Mouse (Mus musculus): ENCODE measurements around the gene Uba3.

The Uba3 gene

DNA sequence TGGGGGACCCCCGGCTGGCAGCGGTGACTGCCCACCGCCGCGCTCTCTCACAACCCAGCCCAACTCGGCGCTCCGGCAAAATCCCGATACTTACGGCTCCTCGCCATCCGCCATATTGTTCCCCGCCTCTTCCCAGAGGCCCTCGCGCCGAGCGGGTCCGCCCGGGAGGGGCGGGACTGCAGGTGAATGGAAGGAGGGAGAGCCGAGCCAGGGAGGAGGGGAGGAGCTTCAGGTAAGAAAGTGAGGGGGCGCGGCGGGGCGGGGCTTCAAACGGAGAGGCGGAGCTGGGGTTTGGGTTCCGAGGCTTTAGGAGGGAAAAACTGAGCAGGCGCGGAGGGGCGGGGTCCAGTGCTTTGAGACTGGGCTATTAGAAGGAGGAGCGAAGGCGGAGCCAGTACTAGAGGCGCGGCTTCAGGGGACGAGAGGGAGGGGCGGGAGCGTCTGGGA is at the start of gene Uba3:
Gene Uba3, minus strand, starts transcription at position 209 of the 447 bp plus-strand sequence.
- Histone ChIP-seq H3K36me3 (ENCODE audit: insufficient read depth, low read length) (peaks cover 19% of the 10 kb centered on the region), H3K4me3 (replicated peaks; ENCODE audit: low read length) (peak within 1 kb of the TSS; percentile 98), H3K4me1 (replicated peaks; ENCODE audit: low read depth, low read length) (peaks cover 82% of the 10 kb centered on the region), H3K27me3 (ENCODE audit: insufficient read depth, low read length) (no peaks in the 10 kb centered on the region), H3K9me3 (ENCODE audit: low read length) (no peaks in the 10 kb centered on the region)
- TF ChIP-seq NANOG (IDR thresholded peaks at IDR 0.05; ENCODE audit: borderline replicate concordance, low read length), result no peak
- TF ChIP-seq POU5F1 (IDR thresholded peaks at IDR 0.05; ENCODE audit: borderline replicate concordance, low read length), result no peak
- no peak for TF ChIP-seq CTCF (conservative IDR thresholded peaks at IDR 0.05; ENCODE audit: low read length)

DNA sequence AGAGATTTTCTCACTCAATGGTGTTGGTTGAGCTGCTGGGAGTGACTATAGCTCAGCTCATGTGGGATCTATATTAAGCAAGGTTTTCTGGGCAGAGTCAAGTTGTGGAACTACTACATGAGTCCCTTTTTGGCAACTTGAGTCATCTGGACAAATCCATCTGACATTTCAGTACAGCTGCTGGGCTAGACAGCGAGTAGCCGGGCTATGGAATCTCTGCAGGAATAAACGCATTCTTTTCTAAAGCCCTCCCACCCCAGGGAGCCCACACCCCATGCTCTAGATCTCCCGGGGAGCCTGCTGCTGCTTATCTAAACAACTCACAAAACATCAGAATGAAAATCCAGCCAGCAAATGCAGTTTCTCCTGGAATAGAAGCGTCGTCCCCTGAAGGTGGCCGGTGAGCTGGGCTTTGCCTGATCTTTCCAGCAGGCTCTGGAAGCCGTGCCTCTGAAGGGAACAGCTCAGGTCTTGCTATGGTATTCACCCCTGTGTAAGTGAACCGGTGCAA is 47.3 kb upstream of the Uba3 start, which contains the start of gene Lmod3:
Gene Lmod3, minus strand, starts transcription at position 49 of the 511 bp plus-strand sequence.
- H3K36me3 ChIP-seq (ENCODE audit: insufficient read depth, low read length), result no peaks in the 10 kb centered on the region
- peaks cover 13% of the 10 kb centered on the region for H3K4me1 ChIP-seq (replicated peaks; ENCODE audit: low read depth, low read length)
- TF ChIP-seq NANOG (IDR thresholded peaks at IDR 0.05; ENCODE audit: borderline replicate concordance, low read length) (no peak), CTCF (conservative IDR thresholded peaks at IDR 0.05; ENCODE audit: low read length) (no peak)
- H3K9me3 ChIP-seq (ENCODE audit: low read length), result no peaks in the 10 kb centered on the region
- no peaks in the 10 kb centered on the region for H3K27me3 ChIP-seq (ENCODE audit: insufficient read depth, low read length)
- no peak within 1 kb of the TSS for H3K4me3 ChIP-seq (replicated peaks; ENCODE audit: low read length)

DNA sequence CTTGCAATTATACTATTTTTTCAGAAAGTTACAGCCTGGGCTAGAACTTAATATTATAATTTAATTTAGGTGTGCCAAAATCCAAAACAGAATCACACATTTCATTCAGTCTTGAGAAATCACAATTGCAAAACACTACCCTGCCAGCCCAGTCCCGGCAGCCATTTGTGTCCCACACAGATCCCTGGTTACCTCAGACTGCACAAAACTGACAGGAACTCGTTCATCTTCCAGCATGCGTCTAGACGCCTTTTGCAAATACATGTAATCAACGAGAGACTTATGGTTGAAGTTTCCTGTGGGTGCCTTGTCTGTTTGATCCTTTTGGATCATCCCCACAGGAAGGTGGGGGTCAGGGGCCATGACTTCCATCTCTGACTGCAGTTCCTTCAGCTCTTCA is 46.6 kb upstream of the Uba3 start:
- no peaks in the 10 kb centered on the region for H3K9me3 ChIP-seq (ENCODE audit: low read length)

DNA sequence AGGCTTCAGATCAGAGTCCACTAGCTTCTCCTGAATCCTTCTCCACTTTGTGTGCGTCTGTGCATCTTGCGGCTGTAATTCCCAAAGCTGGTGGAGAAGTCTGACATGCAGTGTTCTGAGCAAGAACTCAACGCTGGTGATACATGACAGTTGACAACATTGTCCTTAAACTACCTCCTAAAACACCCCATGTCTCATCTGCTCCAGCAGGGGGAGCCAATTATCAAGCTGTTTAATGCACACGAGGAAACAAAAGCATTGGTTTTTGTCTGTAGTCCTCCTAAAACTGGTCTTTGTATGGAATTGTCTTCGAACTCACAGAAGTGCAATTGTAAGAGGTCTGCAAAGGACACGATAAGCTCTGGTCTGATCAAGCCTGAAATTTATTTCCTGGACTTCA is 45.5 kb upstream of the Uba3 start:
- no peaks in the 10 kb centered on the region for H3K36me3 ChIP-seq (ENCODE audit: insufficient read depth, low read length)
- H3K9me3 ChIP-seq (ENCODE audit: low read length), result no peaks in the 10 kb centered on the region
- no peak overlapping the region for H3K4me3 ChIP-seq (replicated peaks; ENCODE audit: low read length)
- TF ChIP-seq CTCF (conservative IDR thresholded peaks at IDR 0.05; ENCODE audit: low read length) (peak; percentile 88), NANOG (IDR thresholded peaks at IDR 0.05; ENCODE audit: borderline replicate concordance, low read length) (no peak), POU5F1 (IDR thresholded peaks at IDR 0.05; ENCODE audit: borderline replicate concordance, low read length) (no peak)
- H3K27me3 ChIP-seq (ENCODE audit: insufficient read depth, low read length), result peaks cover 12% of the 10 kb centered on the region
- H3K4me1 ChIP-seq (replicated peaks; ENCODE audit: low read depth, low read length), result peaks cover 20% of the 10 kb centered on the region

More for the DNA sequence above, 46.6 kb upstream of the Uba3 start:
- TF ChIP-seq CTCF (conservative IDR thresholded peaks at IDR 0.05; ENCODE audit: low read length) (no peak), NANOG (IDR thresholded peaks at IDR 0.05; ENCODE audit: borderline replicate concordance, low read length) (no peak), POU5F1 (IDR thresholded peaks at IDR 0.05; ENCODE audit: borderline replicate concordance, low read length) (no peak)
- H3K4me3 ChIP-seq (replicated peaks; ENCODE audit: low read length), result no peak overlapping the region
- peaks cover 19% of the 10 kb centered on the region for H3K4me1 ChIP-seq (replicated peaks; ENCODE audit: low read depth, low read length)
- H3K27me3 ChIP-seq (ENCODE audit: insufficient read depth, low read length), result peaks cover 5% of the 10 kb centered on the region
- H3K36me3 ChIP-seq (ENCODE audit: insufficient read depth, low read length), result no peaks in the 10 kb centered on the region

DNA sequence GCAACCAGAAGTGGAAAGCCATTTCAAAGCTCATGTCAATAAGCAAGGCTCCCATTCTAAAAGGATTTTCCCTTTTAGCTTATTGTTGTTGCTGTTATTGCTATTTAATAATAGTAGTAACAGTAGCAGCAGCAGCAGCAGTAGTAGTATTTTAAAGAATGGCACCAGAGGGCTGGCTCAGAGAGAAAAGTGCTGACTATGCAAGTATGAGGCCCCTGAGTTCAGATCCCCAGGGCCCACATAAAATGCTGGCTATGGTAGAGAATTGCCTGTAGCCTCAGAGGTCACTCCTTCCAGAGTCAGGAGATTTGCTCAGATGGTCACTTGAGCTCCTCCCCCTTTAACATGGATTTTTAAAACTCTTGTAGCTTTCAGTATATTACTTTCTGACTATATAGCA is 39.8 kb upstream of the Uba3 start:
- Histone ChIP-seq H3K4me3 (replicated peaks; ENCODE audit: low read length) (no peak overlapping the region), H3K36me3 (ENCODE audit: insufficient read depth, low read length) (no peaks in the 10 kb centered on the region), H3K27me3 (ENCODE audit: insufficient read depth, low read length) (peaks cover 12% of the 10 kb centered on the region), H3K4me1 (replicated peaks; ENCODE audit: low read depth, low read length) (peaks cover 8% of the 10 kb centered on the region), H3K9me3 (ENCODE audit: low read length) (no peaks in the 10 kb centered on the region)
- TF ChIP-seq NANOG (IDR thresholded peaks at IDR 0.05; ENCODE audit: borderline replicate concordance, low read length), result no peak
- TF ChIP-seq CTCF (conservative IDR thresholded peaks at IDR 0.05; ENCODE audit: low read length), result no peak
- TF ChIP-seq POU5F1 (IDR thresholded peaks at IDR 0.05; ENCODE audit: borderline replicate concordance, low read length), result no peak

DNA sequence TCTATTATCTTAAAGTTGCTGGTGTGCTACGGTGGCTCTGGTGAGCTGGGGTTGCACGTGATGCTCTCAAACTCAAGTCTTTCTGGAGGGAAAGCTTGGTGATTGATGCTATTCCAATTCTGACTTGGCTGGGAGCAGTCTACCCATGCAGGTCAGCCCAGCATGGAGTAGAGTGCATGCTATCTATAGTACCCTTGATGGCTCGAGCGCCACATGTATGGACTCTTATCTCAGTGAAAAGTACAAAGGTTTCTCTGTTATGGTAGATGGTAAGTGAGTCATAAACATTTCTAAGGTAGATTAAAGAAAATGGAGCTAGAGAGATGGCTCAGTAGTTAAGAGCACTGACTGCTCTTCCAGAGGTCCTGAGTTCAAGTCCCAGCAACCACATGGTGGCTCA is 37.1 kb upstream of the Uba3 start:
- Histone ChIP-seq H3K27me3 (ENCODE audit: insufficient read depth, low read length) (peaks cover 11% of the 10 kb centered on the region), H3K36me3 (ENCODE audit: insufficient read depth, low read length) (no peaks in the 10 kb centered on the region)
- no peak for TF ChIP-seq POU5F1 (IDR thresholded peaks at IDR 0.05; ENCODE audit: borderline replicate concordance, low read length)
- no peak for TF ChIP-seq NANOG (IDR thresholded peaks at IDR 0.05; ENCODE audit: borderline replicate concordance, low read length)
- TF ChIP-seq CTCF (conservative IDR thresholded peaks at IDR 0.05; ENCODE audit: low read length), result no peak

DNA sequence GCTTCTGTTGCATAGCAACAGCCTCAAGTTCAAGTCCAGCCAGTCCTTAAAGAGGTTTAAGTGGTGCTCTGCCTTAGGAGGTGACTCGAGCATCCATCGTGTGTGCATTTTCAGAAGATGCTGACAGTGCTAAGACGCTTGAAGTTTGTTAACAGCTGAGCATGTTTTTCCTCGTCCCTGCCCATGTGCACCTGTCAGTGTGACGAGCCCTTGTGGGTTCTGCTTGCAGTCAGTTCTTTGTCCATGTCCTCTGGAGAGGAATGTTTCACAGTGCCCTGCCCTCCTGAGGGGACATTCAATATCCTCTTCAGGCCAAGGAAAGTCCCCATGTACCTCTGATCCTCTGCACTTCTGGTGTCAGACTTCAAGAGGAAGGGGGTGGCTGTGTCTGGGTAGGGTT is 34.6 kb upstream of the Uba3 start:
- H3K27me3 ChIP-seq (ENCODE audit: insufficient read depth, low read length), result no peaks in the 10 kb centered on the region

More for the DNA sequence above, 37.1 kb upstream of the Uba3 start:
- H3K4me3 ChIP-seq (replicated peaks; ENCODE audit: low read length), result no peak overlapping the region
- peaks cover 5% of the 10 kb centered on the region; the same call in 1 of the 2 replicates for H3K9me3 ChIP-seq (ENCODE audit: low read length)
- H3K4me1 ChIP-seq (replicated peaks; ENCODE audit: low read depth, low read length), result peaks cover 5% of the 10 kb centered on the region

DNA sequence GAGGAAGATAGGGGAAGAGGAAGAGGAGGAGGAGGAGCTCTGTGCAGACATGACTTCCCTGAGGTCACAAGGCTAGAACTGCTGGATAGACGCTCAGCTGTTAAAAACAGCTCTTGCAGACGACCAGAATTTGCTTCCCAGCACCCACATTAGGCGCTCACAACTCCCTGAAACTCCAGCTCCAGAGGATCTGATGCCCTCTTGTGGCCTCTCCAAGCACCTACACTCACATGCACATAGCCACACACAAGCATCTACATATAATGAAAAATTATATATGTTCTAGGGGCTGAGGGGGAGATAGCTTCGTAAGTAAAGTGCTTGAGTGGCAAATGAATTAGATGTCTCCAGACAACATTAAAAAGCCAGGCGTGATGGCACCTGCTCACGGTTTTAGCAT is 33.9 kb upstream of the Uba3 start:
- Histone ChIP-seq H3K4me3 (replicated peaks; ENCODE audit: low read length) (no peak overlapping the region), H3K36me3 (ENCODE audit: insufficient read depth, low read length) (no peaks in the 10 kb centered on the region)

More for the DNA sequence above, 34.6 kb upstream of the Uba3 start:
- TF ChIP-seq POU5F1 (IDR thresholded peaks at IDR 0.05; ENCODE audit: borderline replicate concordance, low read length) (no peak), NANOG (IDR thresholded peaks at IDR 0.05; ENCODE audit: borderline replicate concordance, low read length) (no peak), CTCF (conservative IDR thresholded peaks at IDR 0.05; ENCODE audit: low read length) (no peak)
- Histone ChIP-seq H3K36me3 (ENCODE audit: insufficient read depth, low read length) (no peaks in the 10 kb centered on the region), H3K4me3 (replicated peaks; ENCODE audit: low read length) (no peak overlapping the region), H3K9me3 (ENCODE audit: low read length) (peaks cover 9% of the 10 kb centered on the region; the same call in 1 of the 2 replicates), H3K4me1 (replicated peaks; ENCODE audit: low read depth, low read length) (no peaks in the 10 kb centered on the region)

DNA sequence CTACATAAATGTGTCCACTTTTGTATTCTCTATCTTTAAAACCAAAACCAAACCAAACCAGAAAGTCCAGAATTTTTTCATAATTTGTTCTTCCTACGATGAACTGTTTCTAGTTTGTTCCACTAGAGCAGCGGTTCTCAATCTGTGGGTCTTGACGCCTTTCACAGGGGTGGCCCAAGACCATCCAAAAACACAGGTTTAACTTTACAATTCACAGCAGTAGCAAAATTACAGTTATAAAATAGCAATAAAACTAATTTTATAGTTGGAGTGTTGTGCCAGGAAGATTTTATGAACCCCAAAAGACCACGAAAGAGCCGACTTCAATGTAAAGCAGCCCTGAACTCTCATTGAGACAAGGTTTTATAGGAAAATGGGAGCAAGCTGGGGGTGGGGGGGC is 30.6 kb upstream of the Uba3 start:
- Histone ChIP-seq H3K27me3 (ENCODE audit: insufficient read depth, low read length) (no peaks in the 10 kb centered on the region), H3K9me3 (ENCODE audit: low read length) (peaks cover 10% of the 10 kb centered on the region; the same call in 1 of the 2 replicates), H3K36me3 (ENCODE audit: insufficient read depth, low read length) (peaks cover 18% of the 10 kb centered on the region), H3K4me1 (replicated peaks; ENCODE audit: low read depth, low read length) (no peaks in the 10 kb centered on the region), H3K4me3 (replicated peaks; ENCODE audit: low read length) (no peak overlapping the region)
- TF ChIP-seq CTCF (conservative IDR thresholded peaks at IDR 0.05; ENCODE audit: low read length) (no peak), NANOG (IDR thresholded peaks at IDR 0.05; ENCODE audit: borderline replicate concordance, low read length) (no peak), POU5F1 (IDR thresholded peaks at IDR 0.05; ENCODE audit: borderline replicate concordance, low read length) (no peak)

More for the DNA sequence above, 33.9 kb upstream of the Uba3 start:
- no peaks in the 10 kb centered on the region for H3K27me3 ChIP-seq (ENCODE audit: insufficient read depth, low read length)
- H3K9me3 ChIP-seq (ENCODE audit: low read length), result peaks cover 10% of the 10 kb centered on the region; the same call in 1 of the 2 replicates
- TF ChIP-seq CTCF (conservative IDR thresholded peaks at IDR 0.05; ENCODE audit: low read length) (peak; percentile 52), NANOG (IDR thresholded peaks at IDR 0.05; ENCODE audit: borderline replicate concordance, low read length) (no peak)
- H3K4me1 ChIP-seq (replicated peaks; ENCODE audit: low read depth, low read length), result no peaks in the 10 kb centered on the region

Measured in E14TG2a.4 (cell line).